Mouse (Mus musculus): Measurements from ENCODE around the gene Kcnma1. TPM values are rescaled to one million over a fixed set of nuclear protein-coding genes. Genes with fewer than 3 reads are reported as not detected.

Gene Kcnma1
- polyA plus RNA-seq, 1 experiment from 2014 or later = 0.62 TPM

DNA sequence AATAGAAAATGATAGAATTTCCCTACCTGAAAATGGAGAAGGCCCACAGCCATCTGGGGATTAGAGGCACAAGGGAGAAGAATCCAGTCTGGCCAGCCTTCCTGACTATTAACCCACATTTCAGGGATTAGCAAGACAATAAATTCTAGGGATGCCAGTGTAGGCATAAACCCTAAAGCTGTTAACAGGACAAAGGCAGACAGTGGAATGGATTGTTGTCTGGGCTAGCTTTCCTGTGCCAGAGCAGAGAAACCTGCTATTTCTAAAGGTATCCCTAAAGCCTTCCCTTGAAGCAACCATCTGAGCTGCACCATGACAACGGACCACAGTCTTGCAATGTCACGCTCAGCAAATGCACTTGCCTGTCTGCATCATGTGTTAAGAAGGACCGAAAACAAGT lies 642.3 kb downstream of the Kcnma1 start:
- H3K4me2 ChIP-seq (replicated peaks; ENCODE audit: low read depth, low read length) = no peak overlapping the region
- no peak for TF ChIP-seq EP300 (IDR thresholded peaks at IDR 0.05)
- TF ChIP-seq CTCF (IDR thresholded peaks at IDR 0.05) = no peak

GRCm38 (mm10) chr14:23360491-23360995 lies 653.7 kb downstream of the Kcnma1 start:
- H3K36me3 ChIP-seq (ENCODE audit: insufficient read depth, low read length) = no peaks in the 10 kb centered on the region
- DNase-seq (ENCODE audit: low spot score) (no peak), ATAC-seq (no peak)
- no peaks in the 10 kb centered on the region for H3K27me3 ChIP-seq (replicated peaks; ENCODE audit: insufficient read depth, low read length)
- TF ChIP-seq CTCF (IDR thresholded peaks at IDR 0.05) = no peak
- TF ChIP-seq EP300 (IDR thresholded peaks at IDR 0.05) = no peak
- no peak overlapping the region for H3K4me2 ChIP-seq (replicated peaks; ENCODE audit: low read depth, low read length)
- no peak overlapping the region for H3K27ac ChIP-seq (ENCODE audit: low read length)
- H3K4me1 ChIP-seq (ENCODE audit: insufficient read depth, low read depth, low read length) = no peaks in the 10 kb centered on the region
- no peak overlapping the region for H3K9ac ChIP-seq (replicated peaks; ENCODE audit: low read depth)
- H3K4me3 ChIP-seq (ENCODE audit: low read depth, low read length) = no peak overlapping the region
- 59% methylated on average over 11 of the region's 11 CpGs for WGBS
- no peaks in the 10 kb centered on the region for H3K9me3 ChIP-seq (ENCODE audit: low read length)

More for the DNA sequence above, 642.3 kb downstream of the Kcnma1 start:
- Histone ChIP-seq H3K36me3 (ENCODE audit: insufficient read depth, low read length) (no peaks in the 10 kb centered on the region), H3K4me1 (ENCODE audit: insufficient read depth, low read depth, low read length) (no peaks in the 10 kb centered on the region), H3K27me3 (replicated peaks; ENCODE audit: insufficient read depth, low read length) (no peaks in the 10 kb centered on the region), H3K27ac (ENCODE audit: low read length) (no peak overlapping the region), H3K9me3 (ENCODE audit: low read length) (no peaks in the 10 kb centered on the region), H3K4me3 (ENCODE audit: low read depth, low read length) (no peak overlapping the region), H3K9ac (replicated peaks; ENCODE audit: low read depth) (no peak overlapping the region)
- ATAC-seq (no peak), DNase-seq (ENCODE audit: low spot score) (no peak)
- 74% methylated on average over 3 of the region's 3 CpGs for WGBS

GRCm38 (mm10) chr14:23358776-23359175 lies 655.5 kb downstream of the Kcnma1 start:
- Histone ChIP-seq H3K36me3 (ENCODE audit: insufficient read depth, low read length) (no peaks in the 10 kb centered on the region), H3K9me3 (ENCODE audit: low read length) (no peaks in the 10 kb centered on the region), H3K4me1 (ENCODE audit: insufficient read depth, low read depth, low read length) (no peaks in the 10 kb centered on the region), H3K4me3 (ENCODE audit: low read depth, low read length) (no peak overlapping the region), H3K9ac (replicated peaks; ENCODE audit: low read depth) (no peak overlapping the region), H3K27me3 (replicated peaks; ENCODE audit: insufficient read depth, low read length) (no peaks in the 10 kb centered on the region), H3K27ac (ENCODE audit: low read length) (no peak overlapping the region), H3K4me2 (replicated peaks; ENCODE audit: low read depth, low read length) (no peak overlapping the region)
- DNase-seq (ENCODE audit: low spot score) (no peak), ATAC-seq (no peak)
- WGBS = 85% methylated on average over 6 of the region's 6 CpGs
- no peak for TF ChIP-seq EP300 (IDR thresholded peaks at IDR 0.05)
- TF ChIP-seq CTCF (IDR thresholded peaks at IDR 0.05) = no peak

DNA sequence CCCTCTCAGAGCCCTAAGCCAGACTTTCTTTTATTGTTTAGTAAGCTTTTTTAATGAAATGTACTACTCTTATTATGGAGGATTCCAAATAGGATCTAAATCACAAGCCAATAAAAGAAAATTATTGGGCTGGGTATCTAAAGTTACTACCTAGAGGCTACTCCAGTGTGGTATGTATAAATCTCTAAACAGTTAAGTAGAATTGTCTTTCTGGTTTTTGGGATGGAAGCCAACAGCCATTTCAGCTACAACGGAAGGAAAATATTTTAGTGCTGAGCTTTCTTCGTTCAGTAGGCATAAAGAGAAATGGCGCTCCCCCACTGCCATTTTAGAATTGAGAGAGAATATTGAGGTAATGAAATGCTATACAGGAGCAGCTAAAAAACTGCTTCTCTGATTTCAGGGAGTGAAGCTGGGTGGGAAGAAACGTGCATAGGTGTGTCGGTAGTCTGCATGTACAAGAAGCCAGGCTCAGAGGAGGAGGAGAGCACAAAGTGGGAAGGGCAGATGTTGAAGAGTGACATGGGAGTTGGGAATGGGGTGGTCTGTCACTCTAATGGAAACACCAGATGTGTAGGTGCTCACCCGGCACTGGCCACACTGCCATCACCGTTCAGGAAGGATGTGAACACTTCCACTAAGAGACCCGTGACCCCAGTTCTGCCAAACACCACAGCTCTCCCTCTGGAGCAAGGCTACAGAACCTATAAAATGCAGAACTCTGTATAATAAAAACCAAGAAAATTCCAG lies 656.6 kb downstream of the Kcnma1 start:
- DNase-seq (ENCODE audit: low spot score) = no peak
- no peaks in the 10 kb centered on the region for H3K4me1 ChIP-seq (ENCODE audit: insufficient read depth, low read depth, low read length)
- H3K4me3 ChIP-seq (ENCODE audit: low read depth, low read length) = no peak overlapping the region
- no peak overlapping the region for H3K9ac ChIP-seq (replicated peaks; ENCODE audit: low read depth)
- H3K4me2 ChIP-seq (replicated peaks; ENCODE audit: low read depth, low read length) = no peak overlapping the region
- ATAC-seq = no peak
- H3K36me3 ChIP-seq (ENCODE audit: insufficient read depth, low read length) = no peaks in the 10 kb centered on the region
- no peak overlapping the region for H3K27ac ChIP-seq (ENCODE audit: low read length)
- H3K9me3 ChIP-seq (ENCODE audit: low read length) = no peaks in the 10 kb centered on the region
- 68% methylated on average over 8 of the region's 8 CpGs for WGBS
- TF ChIP-seq EP300 (IDR thresholded peaks at IDR 0.05) (no peak), CTCF (IDR thresholded peaks at IDR 0.05) (no peak)
- H3K27me3 ChIP-seq (replicated peaks; ENCODE audit: insufficient read depth, low read length) = no peaks in the 10 kb centered on the region

DNA sequence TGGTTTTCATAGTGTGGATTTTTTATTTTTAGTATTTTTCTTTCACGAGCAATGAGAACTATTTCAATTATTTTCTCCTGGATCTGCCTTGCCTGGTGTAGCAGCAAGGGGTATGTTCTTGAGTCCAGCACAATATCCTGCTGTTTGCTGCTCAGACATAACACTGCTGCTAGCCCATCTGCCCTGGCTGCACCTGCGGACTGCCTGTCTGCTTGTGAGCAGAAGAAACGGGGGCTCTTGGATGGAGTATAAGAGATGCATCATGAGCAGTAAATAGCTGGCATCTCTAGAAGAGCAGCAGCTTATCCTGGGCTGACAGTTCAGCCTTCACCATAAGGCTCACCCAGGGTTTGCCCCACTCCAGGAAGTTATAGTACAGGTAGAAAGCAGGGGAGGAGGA lies 687.5 kb downstream of the Kcnma1 start:
- H3K4me2 ChIP-seq (replicated peaks; ENCODE audit: low read depth, low read length) = no peak overlapping the region
- H3K9ac ChIP-seq (replicated peaks; ENCODE audit: low read depth) = no peak overlapping the region
- no peaks in the 10 kb centered on the region for H3K36me3 ChIP-seq (ENCODE audit: insufficient read depth, low read length)
- no peaks in the 10 kb centered on the region for H3K9me3 ChIP-seq (ENCODE audit: low read length)
- TF ChIP-seq CTCF (IDR thresholded peaks at IDR 0.05) = no peak
- no peak for TF ChIP-seq EP300 (IDR thresholded peaks at IDR 0.05)
- DNase-seq (ENCODE audit: low spot score) (no peak), ATAC-seq (no peak)
- no peak overlapping the region for H3K27ac ChIP-seq (ENCODE audit: low read length)
- H3K27me3 ChIP-seq (replicated peaks; ENCODE audit: insufficient read depth, low read length) = no peaks in the 10 kb centered on the region
- H3K4me1 ChIP-seq (ENCODE audit: insufficient read depth, low read depth, low read length) = no peaks in the 10 kb centered on the region
- WGBS = 78% methylated on average over 3 of the region's 3 CpGs
- no peak overlapping the region for H3K4me3 ChIP-seq (ENCODE audit: low read depth, low read length)

DNA sequence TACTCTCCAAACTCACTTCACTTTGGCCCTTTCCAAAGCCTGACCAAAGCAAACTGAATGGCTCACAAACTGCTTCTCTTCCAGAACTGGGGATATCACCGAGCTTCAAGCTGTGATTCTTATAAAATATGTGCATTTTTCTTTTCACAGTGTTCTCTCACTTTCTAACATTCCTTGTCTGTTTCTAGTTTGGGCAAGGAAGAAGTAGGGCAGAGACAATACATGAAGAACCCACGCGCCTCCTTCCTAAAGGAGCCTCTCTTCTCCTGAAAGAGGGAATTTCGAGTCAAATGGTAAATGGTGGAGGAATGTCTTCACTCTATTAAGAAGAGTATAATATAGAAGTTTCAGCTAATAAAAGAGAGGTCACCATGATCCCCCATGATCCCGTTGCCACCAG lies 709.0 kb downstream of the Kcnma1 start:
- Histone ChIP-seq H3K4me2 (replicated peaks; ENCODE audit: low read depth, low read length) (no peak overlapping the region), H3K4me3 (ENCODE audit: low read depth, low read length) (no peak overlapping the region), H3K9ac (replicated peaks; ENCODE audit: low read depth) (no peak overlapping the region), H3K4me1 (ENCODE audit: insufficient read depth, low read depth, low read length) (no peaks in the 10 kb centered on the region), H3K27me3 (replicated peaks; ENCODE audit: insufficient read depth, low read length) (no peaks in the 10 kb centered on the region), H3K27ac (ENCODE audit: low read length) (no peak overlapping the region), H3K9me3 (ENCODE audit: low read length) (no peaks in the 10 kb centered on the region), H3K36me3 (ENCODE audit: insufficient read depth, low read length) (no peaks in the 10 kb centered on the region)
- DNase-seq (ENCODE audit: low spot score) (no peak), ATAC-seq (no peak)
- WGBS = 85% methylated on average over 5 of the region's 5 CpGs
- no peak for TF ChIP-seq CTCF (IDR thresholded peaks at IDR 0.05)
- TF ChIP-seq EP300 (IDR thresholded peaks at IDR 0.05) = no peak

All from lung, postnatal 0 days (tissue).